Mouse (Mus musculus): ENCODE data around the gene G530012D18Rik. TPM values are rescaled to one million over a fixed set of nuclear protein-coding genes. Genes with fewer than 3 reads are reported as not detected.
"Not testable (repeated sequence)": the region's sequence is repeated elsewhere in the genome, so short reads cannot be mapped to it uniquely, and the experiment has no call there.

Gene G530012D18Rik
- polyA plus RNA-seq, 1 experiment from 2014 or later, result not detected

- H3K27ac ChIP-seq (ENCODE audit: poor library complexity, severe bottlenecking); H3K9me3 ChIP-seq (replicated peaks); H3K4me2 ChIP-seq; ATAC-seq (ENCODE audit: insufficient number of reproducible peaks, low FRiP score); H3K9ac ChIP-seq; H3K27me3 ChIP-seq (replicated peaks); H3K36me3 ChIP-seq; H3K4me3 ChIP-seq; H3K4me1 ChIP-seq (replicated peaks): not testable (repeated sequence)
- WGBS, result 26% methylated on average over 5 of the region's 5 CpGs
Observed at GRCm38 (mm10) chr1:85581518-85581917, 6.0 kb downstream of the G530012D18Rik start.

- H3K36me3 ChIP-seq; H3K27me3 ChIP-seq (replicated peaks); H3K27ac ChIP-seq (ENCODE audit: poor library complexity, severe bottlenecking); ATAC-seq (ENCODE audit: insufficient number of reproducible peaks, low FRiP score); H3K4me3 ChIP-seq; H3K4me2 ChIP-seq; H3K4me1 ChIP-seq (replicated peaks); H3K9ac ChIP-seq; H3K9me3 ChIP-seq (replicated peaks): not testable (repeated sequence)
- WGBS, result 73% methylated on average over 1 of the region's 2 CpGs
Observed at GRCm38 (mm10) chr1:85588697-85589096, 13.2 kb downstream of the G530012D18Rik start.

GRCm38 (mm10) chr1:85592526-85592925 lies 17.1 kb downstream of the G530012D18Rik start:
- WGBS, result 78% methylated on average over 8 of the region's 8 CpGs
- not testable (repeated sequence) for ATAC-seq (ENCODE audit: insufficient number of reproducible peaks, low FRiP score); H3K4me2 ChIP-seq

GRCm38 (mm10) chr1:85598271-85599012 lies 23.0 kb downstream of the G530012D18Rik start, which contains the start of gene Sp110:
Gene Sp110, minus strand, starts transcription at chr1:85598817.
- not testable (repeated sequence) for H3K4me3 ChIP-seq; H3K4me2 ChIP-seq; H3K27ac ChIP-seq (ENCODE audit: poor library complexity, severe bottlenecking); ATAC-seq (ENCODE audit: insufficient number of reproducible peaks, low FRiP score); H3K4me1 ChIP-seq (replicated peaks); H3K36me3 ChIP-seq; H3K9me3 ChIP-seq (replicated peaks); H3K27me3 ChIP-seq (replicated peaks); H3K9ac ChIP-seq
- WGBS, result 62% methylated on average over 17 of the region's 17 CpGs

More at GRCm38 (mm10) chr1:85592526-85592925, 17.1 kb downstream of the G530012D18Rik start:
- not testable (repeated sequence) for H3K9me3 ChIP-seq (replicated peaks); H3K4me3 ChIP-seq; H3K4me1 ChIP-seq (replicated peaks); H3K27ac ChIP-seq (ENCODE audit: poor library complexity, severe bottlenecking); H3K9ac ChIP-seq; H3K36me3 ChIP-seq; H3K27me3 ChIP-seq (replicated peaks)

- H3K9me3 ChIP-seq (replicated peaks); H3K4me3 ChIP-seq; H3K36me3 ChIP-seq; H3K27ac ChIP-seq (ENCODE audit: poor library complexity, severe bottlenecking); ATAC-seq (ENCODE audit: insufficient number of reproducible peaks, low FRiP score); H3K4me1 ChIP-seq (replicated peaks); H3K9ac ChIP-seq; H3K27me3 ChIP-seq (replicated peaks): not testable (repeated sequence)
- 0 out of 2 replicates have a peak within 1 kb of the TSS, but pooled peaks have one; percentile 15 for H3K4me2 ChIP-seq
- 77% methylated on average over 1 of the region's 5 CpGs for WGBS
Observed at GRCm38 (mm10) chr1:85600078-85600477, 24.6 kb downstream of the G530012D18Rik start, which contains the start of gene Sp140. Gene Sp140, plus strand, starts transcription at chr1:85600378.

GRCm38 (mm10) chr1:85600794-85601193 lies 25.3 kb downstream of the G530012D18Rik start:
- H3K27me3 ChIP-seq (replicated peaks); H3K9ac ChIP-seq; ATAC-seq (ENCODE audit: insufficient number of reproducible peaks, low FRiP score); H3K9me3 ChIP-seq (replicated peaks); H3K36me3 ChIP-seq; H3K4me1 ChIP-seq (replicated peaks); H3K27ac ChIP-seq (ENCODE audit: poor library complexity, severe bottlenecking); H3K4me3 ChIP-seq: not testable (repeated sequence)
- 52% methylated on average over 4 of the region's 4 CpGs for WGBS
- H3K4me2 ChIP-seq, result 0 out of 2 replicates have a peak overlapping the region, but pooled peaks have one; percentile 15

- H3K36me3 ChIP-seq; H3K9ac ChIP-seq; ATAC-seq (ENCODE audit: insufficient number of reproducible peaks, low FRiP score); H3K4me2 ChIP-seq; H3K4me3 ChIP-seq; H3K4me1 ChIP-seq (replicated peaks); H3K27ac ChIP-seq (ENCODE audit: poor library complexity, severe bottlenecking); H3K9me3 ChIP-seq (replicated peaks); H3K27me3 ChIP-seq (replicated peaks): not testable (repeated sequence)
- whole genome bisulfite sequencing, result 78% methylated on average over 1 of the region's 1 CpGs
Observed at GRCm38 (mm10) chr1:85604341-85604740, 28.9 kb downstream of the G530012D18Rik start.

GRCm38 (mm10) chr1:85608361-85608760 lies 32.9 kb downstream of the G530012D18Rik start:
- not testable (repeated sequence) for H3K9ac ChIP-seq; ATAC-seq (ENCODE audit: insufficient number of reproducible peaks, low FRiP score); H3K27ac ChIP-seq (ENCODE audit: poor library complexity, severe bottlenecking); H3K9me3 ChIP-seq (replicated peaks); H3K4me3 ChIP-seq; H3K36me3 ChIP-seq; H3K4me2 ChIP-seq; H3K27me3 ChIP-seq (replicated peaks); H3K4me1 ChIP-seq (replicated peaks)
- 73% methylated on average over 3 of the region's 4 CpGs for WGBS

- not testable (repeated sequence) for H3K36me3 ChIP-seq; ATAC-seq (ENCODE audit: insufficient number of reproducible peaks, low FRiP score); H3K9ac ChIP-seq; H3K4me1 ChIP-seq (replicated peaks); H3K9me3 ChIP-seq (replicated peaks); H3K27me3 ChIP-seq (replicated peaks); H3K4me3 ChIP-seq; H3K27ac ChIP-seq (ENCODE audit: poor library complexity, severe bottlenecking); H3K4me2 ChIP-seq
- WGBS, result no CpG with 5 or more reads among the region's 4 CpGs
Observed at GRCm38 (mm10) chr1:85610581-85610980, 35.1 kb downstream of the G530012D18Rik start.

- not testable (repeated sequence) for ATAC-seq (ENCODE audit: insufficient number of reproducible peaks, low FRiP score); H3K36me3 ChIP-seq; H3K27ac ChIP-seq (ENCODE audit: poor library complexity, severe bottlenecking); H3K4me2 ChIP-seq; H3K4me1 ChIP-seq (replicated peaks); H3K4me3 ChIP-seq; H3K27me3 ChIP-seq (replicated peaks); H3K9ac ChIP-seq; H3K9me3 ChIP-seq (replicated peaks)
- WGBS, result 87% methylated on average over 3 of the region's 3 CpGs
Observed at GRCm38 (mm10) chr1:85615096-85615495, 39.6 kb downstream of the G530012D18Rik start.

GRCm38 (mm10) chr1:85615819-85616218 lies 40.3 kb downstream of the G530012D18Rik start:
- H3K27me3 ChIP-seq (replicated peaks); H3K4me3 ChIP-seq; H3K9ac ChIP-seq; H3K36me3 ChIP-seq; H3K27ac ChIP-seq (ENCODE audit: poor library complexity, severe bottlenecking); ATAC-seq (ENCODE audit: insufficient number of reproducible peaks, low FRiP score); H3K9me3 ChIP-seq (replicated peaks); H3K4me1 ChIP-seq (replicated peaks); H3K4me2 ChIP-seq: not testable (repeated sequence)
- 53% methylated on average over 3 of the region's 3 CpGs for WGBS

GRCm38 (mm10) chr1:85617161-85617560 lies 41.7 kb downstream of the G530012D18Rik start:
- H3K9ac ChIP-seq; H3K4me1 ChIP-seq (replicated peaks); H3K4me3 ChIP-seq; H3K36me3 ChIP-seq; ATAC-seq (ENCODE audit: insufficient number of reproducible peaks, low FRiP score); H3K9me3 ChIP-seq (replicated peaks); H3K4me2 ChIP-seq; H3K27me3 ChIP-seq (replicated peaks); H3K27ac ChIP-seq (ENCODE audit: poor library complexity, severe bottlenecking): not testable (repeated sequence)
- WGBS, result 53% methylated on average over 4 of the region's 5 CpGs

Data from heart, embryonic 12.5 days (tissue).